Mouse (Mus musculus) liver, adult 2 months (tissue): ENCODE results near the gene Pecam1.

Experiments
- CTCF ChIP-seq: fragments of 200-500 bp; IDR thresholded peaks from 2 replicates; pipeline ENCODE4 v1.5.1; 2011; ENCODE audit warnings: low read depth, low read length, control low read depth
- POLR2A ChIP-seq: fragments of 200-500 bp; IDR thresholded peaks from 2 replicates; pipeline ENCODE4 v1.6.1; 2011; ENCODE audit warnings: low read length, control low read depth; ENCODE audit not compliant: insufficient read depth; ENCODE audit errors: extremely low read depth

DNA sequence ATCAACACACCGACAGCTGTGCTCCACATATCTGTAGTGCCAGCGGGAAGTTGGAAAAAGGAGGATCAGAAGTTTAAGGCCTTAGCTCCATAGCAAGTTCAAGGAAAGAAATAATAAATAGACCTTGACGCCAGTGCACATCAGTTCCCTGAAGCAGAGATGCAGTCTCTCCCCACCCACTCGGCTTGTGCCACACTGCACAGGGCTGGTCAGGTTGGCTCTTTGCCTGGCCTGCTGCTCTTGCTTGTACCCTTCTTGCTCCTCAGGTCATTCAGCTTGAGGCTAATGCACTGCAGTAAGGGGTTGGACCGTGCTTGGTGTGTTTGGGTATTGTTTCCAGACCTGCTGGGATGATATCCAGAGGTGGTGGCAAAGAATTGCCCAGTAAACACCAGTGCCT lies 10.1 kb upstream of the Pecam1 start:
- TF ChIP-seq CTCF = no peak
- TF ChIP-seq POLR2A = no peak
